Mouse (Mus musculus): ENCODE results near the gene Yeats4. TPM values are rescaled to one million over a fixed set of nuclear protein-coding genes. Genes with fewer than 3 reads are reported as not detected.
"Not testable (repeated sequence)": the region's sequence is repeated elsewhere in the genome, so short reads cannot be mapped to it uniquely, and the experiment has no call there.

The Yeats4 gene
- total RNA-seq (2021), result 10 to 100 TPM; 14.4 to 15.1 TPM
- long read RNA-seq, experiment 1, transcript Yeats4-201 (7 exons, 1,327 nt), result major isoform, 7 of 10 reads
- long read RNA-seq, experiment 1, partial matches to known transcripts, result 1 of 10 reads
- long read RNA-seq, experiment 1, other reads (novel, unspliced or antisense), result 2 of 10 reads
- long read RNA-seq, experiment 2, transcript Yeats4-201 (7 exons, 1,327 nt), result major isoform, 9 of 11 reads
- long read RNA-seq, experiment 2, partial matches to known transcripts, result 1 of 11 reads
- long read RNA-seq, experiment 2, other reads (novel, unspliced or antisense), result 1 of 11 reads

DNA sequence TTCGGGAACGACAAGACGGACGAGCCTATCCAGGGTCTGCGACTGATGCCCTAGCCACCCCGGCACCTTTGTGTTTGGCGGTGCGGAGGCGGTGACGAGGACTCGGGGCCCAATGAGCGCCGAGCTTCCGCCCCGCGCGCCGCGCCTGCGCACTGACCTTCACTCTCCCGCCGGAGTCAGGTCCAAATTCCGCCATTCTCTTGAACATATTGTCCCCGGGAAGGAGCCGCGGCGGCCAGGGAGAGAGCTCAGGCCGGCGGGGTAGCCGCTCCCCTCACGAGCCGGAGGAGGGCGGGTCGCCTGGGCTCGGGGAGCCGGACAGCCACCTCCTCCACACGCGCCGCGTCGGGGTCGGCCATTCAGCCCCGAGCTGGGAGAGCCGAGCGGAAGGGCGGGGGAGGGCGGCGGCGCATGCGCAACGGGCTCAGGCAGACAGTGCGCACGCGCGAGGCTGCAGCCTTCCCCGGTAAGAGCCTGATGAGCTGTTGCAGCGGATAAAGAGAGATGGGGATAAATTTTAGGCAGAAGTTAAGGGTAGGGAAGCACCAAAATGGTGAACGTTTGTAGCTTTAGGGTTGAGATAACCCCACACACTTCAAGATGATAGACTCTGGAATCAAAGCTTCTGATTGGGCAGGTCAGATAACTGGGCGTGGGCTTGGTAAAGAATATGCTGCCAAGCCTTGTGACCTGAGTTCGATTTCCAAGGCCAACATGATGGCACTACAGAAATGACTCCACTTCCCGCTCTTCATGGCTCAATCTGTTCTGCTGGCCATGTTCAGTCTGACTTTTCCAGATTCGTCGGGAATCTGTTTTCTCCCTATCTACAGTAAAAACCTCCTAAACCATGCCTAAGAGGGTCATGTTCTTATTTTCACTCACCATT lies at the start of gene Yeats4:
Gene Yeats4 (minus strand): TSS at position 406 of the 889 bp plus-strand sequence.
- DNase-seq (ENCODE audit: low spot score), result peak; percentile 93

DNA sequence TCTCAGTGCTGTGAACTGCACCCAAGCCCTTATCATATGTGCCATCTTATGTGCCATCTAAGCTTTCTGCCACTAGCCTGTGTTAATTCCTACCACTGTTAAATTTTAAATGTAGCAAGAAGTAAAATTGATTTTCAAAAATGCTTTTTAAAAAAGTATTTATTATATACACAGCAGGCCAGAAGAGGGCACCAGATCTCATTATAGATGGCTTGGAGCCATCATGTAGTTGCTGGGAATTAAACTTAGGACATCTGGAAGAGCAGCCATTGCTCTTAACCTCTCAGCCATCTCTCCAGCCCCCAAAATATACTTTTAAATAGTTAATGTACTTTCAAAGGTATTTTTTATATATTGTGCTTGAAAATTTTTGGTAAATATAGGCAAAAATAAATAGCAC lies 47.7 kb upstream of the Yeats4 start:
- no peak for DNase-seq (ENCODE audit: low spot score)

DNA sequence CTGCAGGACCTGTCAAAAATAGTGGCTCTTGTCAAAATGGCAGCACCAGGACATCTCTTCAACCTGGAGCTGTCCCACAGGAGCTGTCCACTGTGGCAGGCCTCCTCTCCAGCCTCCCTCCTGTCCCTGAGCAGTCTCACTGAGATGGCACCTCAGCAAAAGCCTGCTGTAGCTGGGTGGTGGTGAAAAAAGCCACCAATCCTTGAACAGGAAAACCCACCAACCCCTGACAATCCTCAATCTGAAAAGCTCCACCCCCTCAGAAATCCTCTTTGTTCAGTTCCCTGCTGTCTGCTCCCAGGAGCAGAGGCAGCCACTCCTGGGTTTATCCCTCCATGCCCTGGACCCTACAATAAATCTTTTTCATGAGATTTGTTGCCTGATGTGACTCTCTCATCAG lies 35.6 kb upstream of the Yeats4 start:
- no peak for DNase-seq (ENCODE audit: low spot score)

DNA sequence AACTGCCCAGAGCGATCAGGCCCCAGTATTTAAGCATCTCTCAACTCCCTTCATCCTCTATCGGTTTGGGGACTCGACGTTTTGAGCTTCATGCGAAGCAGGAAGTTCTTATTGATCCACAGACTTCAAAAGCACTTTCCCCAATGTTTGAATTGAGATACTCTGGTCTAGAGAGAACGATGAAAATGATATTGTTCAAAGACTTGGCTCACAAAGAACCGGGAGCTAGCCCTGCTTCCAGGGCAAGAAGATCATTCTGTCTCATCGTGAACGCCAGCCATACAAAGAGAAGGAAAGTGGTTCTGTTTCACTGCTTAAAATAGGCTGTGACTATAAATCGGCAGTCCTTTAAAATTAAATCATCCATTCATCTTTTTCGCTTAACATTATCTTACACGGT lies 14.3 kb upstream of the Yeats4 start, which contains the start of gene 9530003J23Rik:
Gene 9530003J23Rik (minus strand): TSS at position 101 of the 400 bp plus-strand sequence.
- no peak for DNase-seq (ENCODE audit: low spot score)

DNA sequence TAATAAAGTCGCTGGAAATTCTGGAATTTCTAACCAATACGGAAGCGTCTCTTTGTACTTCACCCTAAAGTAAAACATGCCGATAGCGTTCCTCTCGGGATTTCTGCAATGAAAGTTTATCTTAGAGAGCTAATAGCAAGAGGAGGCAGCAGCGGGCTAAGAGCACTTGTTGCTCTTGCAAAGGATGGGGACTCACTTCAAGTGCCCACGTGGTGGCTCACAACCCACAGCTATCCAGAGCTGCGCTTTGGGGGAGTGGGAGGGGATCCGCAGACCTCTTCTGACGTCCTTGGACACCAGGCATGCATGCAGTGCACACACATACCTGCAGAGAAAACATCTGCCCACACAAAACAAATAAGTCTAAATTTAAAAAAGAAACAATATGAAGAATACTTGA lies 11.6 kb upstream of the Yeats4 start:
- DNase-seq (ENCODE audit: low spot score), result no peak

DNA sequence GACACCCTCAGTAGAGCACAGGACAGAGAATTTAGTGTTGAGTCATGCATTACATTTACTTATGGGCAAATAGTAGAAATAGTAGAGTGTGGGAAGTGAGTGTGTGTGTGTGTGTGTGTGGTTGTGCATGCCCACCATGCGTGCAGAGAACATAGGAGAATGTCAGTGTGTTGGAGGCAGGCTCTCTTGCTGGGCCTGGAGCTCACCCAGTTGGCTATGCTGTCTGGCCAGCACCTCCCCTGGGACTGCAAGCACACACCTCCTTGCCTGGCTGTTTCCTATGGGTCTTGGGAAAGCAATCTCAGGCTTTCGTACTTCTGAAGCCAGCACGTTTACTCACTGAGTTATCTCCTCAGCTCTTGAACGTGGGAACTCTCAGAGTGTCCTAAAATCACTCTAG lies 10.5 kb upstream of the Yeats4 start:
- no peak for DNase-seq (ENCODE audit: low spot score)

DNA sequence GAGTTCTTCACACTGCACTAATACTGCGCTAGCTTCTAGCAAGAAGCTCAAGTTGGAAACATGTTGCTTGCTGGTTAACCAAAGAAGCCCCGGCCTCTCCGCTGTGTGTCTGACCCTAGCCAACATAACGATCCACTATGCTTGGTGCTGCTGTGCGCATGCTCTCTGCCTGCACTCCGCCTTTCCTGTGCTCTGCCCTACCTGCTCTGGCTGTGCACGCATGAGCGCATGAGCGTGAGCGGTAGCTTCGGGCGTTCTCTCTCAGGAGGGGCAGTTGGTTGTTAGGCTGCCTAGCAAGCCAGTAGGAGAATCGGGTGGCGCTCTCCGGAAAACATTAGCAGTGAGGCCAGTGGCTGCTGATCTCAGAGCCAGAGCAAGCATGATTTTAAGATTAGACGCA lies 5.5 kb upstream of the Yeats4 start:
- no peak for DNase-seq (ENCODE audit: low spot score)

DNA sequence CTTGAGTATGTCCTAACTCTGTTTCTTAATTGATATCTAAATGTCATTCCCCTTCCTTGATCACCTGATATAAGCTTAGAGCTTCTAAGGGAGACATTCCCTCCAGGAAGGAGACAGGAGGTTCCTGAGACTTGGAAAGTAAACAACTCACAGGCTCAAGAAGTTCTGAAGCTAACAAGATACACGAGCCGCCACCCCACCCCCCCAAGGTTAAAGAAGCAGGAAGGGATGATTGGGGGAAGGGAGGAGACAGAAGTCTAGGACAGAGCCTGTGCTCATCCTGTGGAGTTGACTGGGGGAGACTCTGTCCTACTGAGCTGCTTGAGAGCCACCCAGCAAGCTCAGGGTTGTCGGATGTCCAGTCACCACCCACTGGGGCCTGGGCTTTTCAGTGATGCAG lies 1.7 kb upstream of the Yeats4 start:
- DNase-seq (ENCODE audit: low spot score), result no peak

DNA sequence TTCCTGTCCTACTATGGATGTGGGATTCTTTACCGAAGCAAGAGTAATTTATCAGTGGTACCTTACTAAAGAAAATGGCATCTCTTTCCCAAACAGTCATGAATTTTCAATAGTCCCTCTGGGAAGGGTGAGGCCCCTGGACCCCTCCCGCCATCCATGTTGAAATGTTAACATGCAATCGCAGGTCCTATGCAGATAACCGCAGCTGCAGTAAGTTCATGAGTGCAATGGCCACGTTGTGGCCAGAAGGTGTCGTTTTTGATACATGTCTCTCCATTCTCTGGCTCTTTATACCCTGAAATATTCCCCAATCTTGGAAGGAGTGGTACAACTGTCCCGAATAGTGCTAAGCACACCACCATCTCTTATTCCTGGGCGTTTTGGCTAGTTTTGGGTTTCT lies 787 bp upstream of the Yeats4 start:
- DNase-seq (ENCODE audit: low spot score), result no peak

DNA sequence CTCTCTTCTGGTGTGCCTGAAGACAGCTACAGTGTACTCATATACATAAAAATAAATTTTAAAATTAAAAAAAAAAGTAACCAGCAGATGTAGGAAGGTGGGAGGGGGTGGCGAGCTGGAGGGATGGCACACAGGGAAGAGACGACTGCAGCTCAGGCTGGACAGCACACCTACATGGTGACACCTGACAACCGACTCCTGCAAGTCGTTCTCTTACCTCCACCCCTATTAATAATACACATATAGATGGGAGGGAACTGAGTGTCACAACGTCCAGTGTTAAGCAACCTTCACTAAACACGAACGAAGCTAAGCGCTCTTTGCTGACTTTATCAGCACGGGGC lies 577 bp downstream of the Yeats4 start:
- no peak for DNase-seq (ENCODE audit: low spot score)

DNA sequence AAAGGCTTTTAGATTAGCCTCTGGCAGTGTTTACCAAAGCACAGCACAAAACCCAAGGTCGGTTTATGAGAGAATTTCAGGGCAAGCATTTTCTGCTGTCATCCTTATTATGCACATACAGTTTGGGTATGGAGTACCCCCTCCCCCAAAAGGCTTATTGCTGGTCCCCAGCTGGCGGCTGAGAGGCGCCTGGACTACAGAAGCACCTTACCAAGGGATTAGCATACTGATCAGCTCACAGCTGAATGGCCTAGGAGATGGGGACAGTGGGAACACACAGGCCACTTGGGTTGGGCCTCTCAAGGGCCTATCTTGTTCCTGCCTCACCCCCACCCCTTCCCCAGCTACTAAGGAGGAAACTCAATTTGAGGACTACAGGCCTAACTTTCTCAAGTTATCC lies 1.5 kb downstream of the Yeats4 start:
- DNase-seq (ENCODE audit: low spot score), result no peak

DNA sequence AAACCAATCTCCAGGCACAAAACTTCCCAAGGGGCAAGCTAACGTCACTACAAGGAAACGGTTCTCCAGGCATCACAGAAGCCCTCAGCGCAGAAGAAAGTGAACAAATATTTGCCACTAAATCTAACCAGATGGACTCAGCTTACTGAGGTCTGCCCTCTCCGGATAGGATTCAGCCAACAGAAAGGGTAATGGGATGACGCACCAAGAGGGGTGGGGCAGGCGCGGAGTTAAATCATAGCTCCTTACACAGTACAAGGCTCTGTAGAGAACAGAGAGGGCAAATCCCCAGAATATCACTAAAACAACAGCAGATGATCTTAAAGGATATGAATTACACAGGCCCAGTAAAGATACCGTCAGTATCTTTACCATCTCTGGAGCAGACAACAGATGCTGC lies 6.0 kb downstream of the Yeats4 start:
- DNase-seq (ENCODE audit: low spot score), result no peak

DNA sequence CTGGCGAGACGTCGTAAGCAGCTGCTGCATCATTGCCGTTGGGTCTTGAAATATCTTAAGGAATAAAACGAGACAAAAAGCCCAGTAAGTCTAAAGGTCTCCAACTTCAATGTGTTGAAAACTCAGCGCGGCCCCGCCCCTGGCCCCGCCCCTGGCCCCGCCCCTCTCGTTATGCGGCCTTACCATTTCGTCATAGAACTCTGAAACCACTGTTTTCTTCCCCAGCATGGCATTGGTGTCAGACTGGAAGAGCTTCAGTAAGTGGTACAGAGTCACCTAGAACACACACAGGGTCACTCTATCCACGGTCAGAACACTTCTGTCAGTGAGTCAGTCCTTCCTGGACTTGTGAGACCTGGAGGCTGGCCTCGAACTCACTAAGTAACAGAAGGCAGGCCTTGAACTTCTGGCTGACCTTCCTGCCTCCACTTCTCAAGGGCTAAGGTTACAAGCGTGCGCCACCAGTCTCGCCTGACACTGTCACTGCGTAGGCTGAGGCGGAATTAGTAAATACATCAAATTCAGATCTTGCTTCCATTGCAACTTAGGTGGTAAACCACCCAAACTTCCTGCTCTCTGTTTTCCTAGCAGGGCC lies 7.0 kb downstream of the Yeats4 start:
- DNase-seq (ENCODE audit: low spot score), result no peak

DNA sequence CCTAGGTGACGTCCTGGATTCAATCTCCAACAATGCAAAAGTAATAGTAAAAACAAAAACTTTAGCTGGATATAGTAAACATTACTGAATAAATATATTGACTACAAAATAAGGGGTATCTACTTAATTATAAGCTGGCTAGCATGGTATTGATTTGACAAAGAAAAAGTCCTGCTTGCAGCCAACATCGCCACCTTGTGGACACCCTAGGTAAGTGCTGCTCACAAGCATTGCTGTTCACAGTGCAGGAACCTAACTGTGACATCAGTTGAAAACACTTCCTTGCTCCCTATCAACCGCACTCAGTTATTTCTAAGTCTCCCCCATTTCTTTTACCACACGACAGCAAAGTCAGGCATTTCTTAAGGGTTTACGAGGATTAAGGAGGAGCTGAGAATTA lies 7.5 kb downstream of the Yeats4 start:
- DNase-seq (ENCODE audit: low spot score), result peak; percentile 34

DNA sequence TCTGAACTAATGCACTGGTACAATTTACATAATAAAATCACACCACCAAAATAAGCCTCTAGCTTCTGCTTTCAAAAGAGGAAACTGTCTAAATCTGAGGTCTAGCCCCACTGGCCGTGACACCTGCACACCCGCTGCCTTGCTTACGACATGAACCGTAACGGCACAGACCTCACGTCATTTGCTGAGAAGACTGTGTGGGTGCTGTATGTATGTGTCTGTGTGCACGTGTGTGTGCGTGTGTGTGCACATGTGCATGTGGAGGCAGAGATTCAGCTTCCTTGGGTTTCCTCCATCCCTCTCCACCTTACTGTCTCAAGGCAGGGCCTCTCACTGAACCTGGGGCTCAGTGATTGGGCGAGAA lies 8.2 kb downstream of the Yeats4 start:
- DNase-seq (ENCODE audit: low spot score), result no peak

DNA sequence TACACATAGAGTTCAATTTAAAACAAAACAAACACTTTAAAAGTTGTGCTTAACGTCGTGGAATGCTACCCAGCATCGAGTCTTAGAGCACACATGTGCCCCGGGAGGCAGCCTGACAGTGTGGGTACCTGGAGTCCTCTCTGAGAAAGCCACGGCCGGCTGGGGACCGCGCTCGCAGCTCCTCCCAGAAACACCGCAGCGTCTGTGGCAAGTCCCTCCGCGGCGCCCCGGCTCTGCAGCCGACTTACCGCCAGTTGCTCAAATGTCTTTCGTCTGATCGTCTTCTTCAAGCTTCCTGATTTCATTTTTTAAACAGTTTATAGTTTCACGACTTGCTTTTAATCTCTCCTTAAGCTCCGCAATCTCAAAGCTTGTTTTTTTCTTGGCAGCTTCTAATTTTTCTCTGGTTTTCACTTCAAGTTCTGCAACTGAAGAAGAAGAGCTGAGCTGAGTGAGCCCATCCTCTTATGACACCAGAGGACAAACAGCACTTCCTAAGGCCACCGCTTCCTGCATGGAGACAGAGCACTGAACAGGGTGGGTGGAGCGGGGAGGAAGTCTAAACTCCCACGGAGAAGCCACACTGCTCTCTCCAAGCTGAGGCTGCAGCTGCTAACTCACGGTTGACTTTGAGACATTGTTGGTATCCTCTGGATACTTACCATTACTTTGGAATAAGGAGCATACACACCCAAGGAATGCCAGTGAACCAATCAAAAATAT lies 8.7 kb downstream of the Yeats4 start:
- no peak for DNase-seq (ENCODE audit: low spot score)

DNA sequence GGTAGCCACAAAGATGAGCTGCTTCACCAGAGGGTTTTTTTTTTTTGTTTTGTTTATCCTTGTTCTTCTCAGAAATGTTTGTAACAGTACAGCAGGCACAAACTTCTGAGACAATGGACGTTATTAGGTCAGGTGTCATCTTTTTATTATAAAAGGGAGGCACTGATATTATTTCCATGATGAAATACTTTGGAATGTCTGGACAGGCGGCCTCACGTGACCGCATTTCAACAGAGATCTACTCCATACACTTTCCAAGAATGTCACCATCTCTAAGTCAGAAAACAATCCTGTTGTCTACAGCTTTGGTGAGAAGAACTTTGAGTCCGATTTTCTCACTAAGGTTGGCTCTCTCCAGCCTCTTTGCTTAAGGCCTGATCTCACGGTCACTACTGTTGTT lies 13.3 kb downstream of the Yeats4 start:
- no peak for DNase-seq (ENCODE audit: low spot score)

DNA sequence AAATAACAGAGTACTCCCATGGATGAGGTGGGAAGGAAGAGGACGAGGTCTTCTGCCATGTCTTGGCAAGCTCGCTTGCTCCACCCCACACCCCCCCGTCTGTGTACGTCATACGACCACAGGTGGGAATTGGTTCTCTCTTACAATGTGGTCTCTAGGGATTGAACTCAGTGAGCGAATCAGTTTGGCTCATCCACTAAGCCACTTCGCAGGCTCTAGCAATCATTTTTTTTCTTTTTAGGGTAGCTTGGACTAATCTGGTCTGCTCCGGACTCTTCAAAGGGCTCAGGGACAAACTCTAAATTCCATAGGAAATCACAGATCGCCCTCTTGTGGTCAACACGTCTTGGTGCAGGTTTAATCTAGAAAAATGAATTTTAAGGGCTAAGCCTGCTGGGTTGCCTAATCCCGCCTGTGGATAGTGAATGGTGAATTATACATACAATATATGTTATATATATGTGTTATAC lies 14.8 kb downstream of the Yeats4 start:
- peak; percentile 56 for DNase-seq (ENCODE audit: low spot score)

DNA sequence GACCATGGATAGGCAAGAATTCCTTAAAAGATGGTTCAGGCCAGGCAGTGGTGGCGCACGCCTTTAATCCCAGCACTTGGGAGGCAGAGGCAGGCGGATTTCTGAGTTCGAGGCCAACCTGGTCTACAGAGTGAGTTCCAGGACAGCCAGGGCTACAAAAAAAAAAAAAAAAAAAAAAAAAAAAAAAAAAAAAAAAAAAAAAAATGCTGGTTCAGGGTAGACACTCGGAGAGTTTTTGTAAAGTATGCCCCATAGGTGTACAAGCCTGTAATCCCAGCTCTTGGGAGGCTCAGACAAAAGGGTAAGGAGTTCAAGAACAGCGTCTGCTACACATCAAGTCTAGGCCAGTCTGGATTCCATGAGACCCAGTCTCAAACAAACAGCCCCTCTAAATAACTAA lies 15.5 kb downstream of the Yeats4 start:
- not testable (repeated sequence) for DNase-seq (ENCODE audit: low spot score)

DNA sequence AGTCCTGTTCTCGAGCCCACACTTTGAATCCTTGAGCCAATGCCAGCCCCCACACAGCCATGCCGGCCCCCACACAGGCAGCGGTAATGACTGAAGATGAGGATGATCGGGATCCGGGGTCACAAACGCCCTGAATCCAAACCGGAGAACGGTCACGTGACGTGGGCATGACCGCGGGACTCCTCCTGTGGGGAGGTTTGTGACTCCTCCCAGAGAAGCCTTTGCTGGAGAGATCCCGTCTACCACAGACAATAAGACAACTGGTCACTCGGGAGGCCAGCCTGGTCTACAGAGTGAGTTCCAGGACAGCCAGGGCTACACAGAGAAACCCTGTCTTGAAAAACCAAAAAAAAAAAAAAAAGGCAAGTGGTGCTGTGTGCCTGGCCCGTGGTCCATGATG lies 16.1 kb downstream of the Yeats4 start:
- no peak for DNase-seq (ENCODE audit: low spot score)

DNA sequence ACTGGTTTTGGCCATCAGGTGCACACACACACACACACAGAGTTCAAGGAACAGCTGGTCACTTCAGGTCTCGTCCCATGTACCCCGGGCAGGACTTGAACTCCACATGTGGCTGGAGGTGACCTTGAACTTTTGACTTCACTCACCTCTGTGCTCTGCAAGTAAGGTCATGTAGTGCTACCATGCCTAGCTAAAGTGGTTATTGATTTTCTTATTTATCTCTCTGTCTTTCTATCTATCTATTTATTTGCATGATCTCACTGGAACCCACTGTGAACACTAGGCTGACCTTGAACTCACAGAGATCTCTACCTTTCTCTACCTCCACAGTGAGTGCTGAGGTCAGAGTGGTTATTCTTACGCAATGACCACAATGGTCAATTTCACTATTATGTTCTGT lies 18.2 kb downstream of the Yeats4 start:
- no peak for DNase-seq (ENCODE audit: low spot score)

DNA sequence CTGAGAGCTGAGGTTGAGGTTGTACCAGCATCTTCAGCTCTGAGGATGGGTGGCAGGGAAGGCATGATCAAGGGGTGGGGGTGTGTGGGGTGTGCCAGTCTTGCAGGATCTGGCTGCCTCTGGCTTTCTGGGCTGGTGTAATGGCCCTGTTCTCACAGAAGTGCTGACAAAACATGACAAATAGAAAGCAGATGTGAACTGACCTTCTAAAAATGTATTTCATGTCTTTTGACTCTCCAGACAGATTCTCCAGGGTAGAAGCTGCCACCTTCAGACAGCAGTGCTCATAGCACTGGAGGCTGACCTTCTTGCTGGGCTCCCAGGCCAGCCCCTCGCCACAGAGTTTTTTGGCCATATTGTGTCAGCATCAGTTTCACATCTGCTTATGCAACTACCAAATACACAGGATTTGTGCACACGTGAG lies 20.7 kb downstream of the Yeats4 start:
- DNase-seq (ENCODE audit: low spot score), result no peak
